Mouse (Mus musculus) hindbrain, embryonic 11.5 days (tissue): ENCODE data around the gene Ugt1a2. TPM values are rescaled to one million over a fixed set of nuclear protein-coding genes. Genes with fewer than 3 reads are reported as not detected.
"Not testable (repeated sequence)": the region's sequence is repeated elsewhere in the genome, so short reads cannot be mapped to it uniquely, and the experiment has no call there.

ENCODE experiments used
- ATAC-seq: fragments of 200-750 bp; cut with Nextera tagmentation; 2 replicates; pipeline ENCODE4 v1.8.0; 2017; ENCODE audit warnings: mild to moderate bottlenecking, moderate TSS enrichment, moderate library complexity; ENCODE audit not compliant: low FRiP score
- DNase-seq: peaks from one replicate; pipeline ENCODE4 v3.0.0-alpha.2; 2015; ENCODE audit warnings: low spot score
- H3K27ac ChIP-seq: fragments of 300-500 bp; sonication (generic); 2 replicates; pipeline ENCODE4 v1.5.1; 2014; ENCODE audit warnings: mild to moderate bottlenecking, low read depth, low read length
- H3K27me3 ChIP-seq: fragments of 300-500 bp; sonication (generic); 2 replicates; pipeline ENCODE4 v1.6.1; 2014; ENCODE audit warnings: mild to moderate bottlenecking, low read length, moderate library complexity, mixed read lengths; ENCODE audit not compliant: control insufficient read depth, insufficient read depth
- H3K36me3 ChIP-seq: fragments of 300-500 bp; sonication (generic); 2 replicates; pipeline ENCODE4 v1.6.1; 2014; ENCODE audit warnings: mild to moderate bottlenecking, low read length, moderate library complexity, mixed read lengths; ENCODE audit not compliant: control insufficient read depth, insufficient read depth
- H3K4me1 ChIP-seq: fragments of 300-500 bp; sonication (generic); replicated peaks from 2 replicates; pipeline ENCODE4 v1.6.1; 2014; ENCODE audit warnings: low read length, mixed read lengths; ENCODE audit not compliant: control insufficient read depth, insufficient read depth
- H3K4me2 ChIP-seq: fragments of 300-500 bp; sonication (generic); replicated peaks from 2 replicates; pipeline ENCODE4 v1.6.1; 2014; ENCODE audit warnings: mild to moderate bottlenecking, low read depth, low read length
- H3K4me3 ChIP-seq: fragments of 300-500 bp; sonication (generic); 2 replicates; pipeline ENCODE4 v1.5.1; 2014; ENCODE audit warnings: low read depth, low read length
- H3K9ac ChIP-seq: fragments of 300-500 bp; sonication (generic); 2 replicates; pipeline ENCODE4 v1.6.1; 2014; ENCODE audit warnings: low read depth, low read length
- H3K9me3 ChIP-seq: fragments of 300-500 bp; sonication (generic); 2 replicates; pipeline ENCODE4 v1.6.1; 2016; ENCODE audit warnings: low read length; ENCODE audit not compliant: control insufficient read depth
- WGBS: fragments of 180-500 bp; shearing (Covaris S2); extraction: QIAGEN DNeasy Blood & Tissue Kit; methylation state at CpG from one replicate; pipeline ENCODE4 v1.1.7; 2014; 5-methylcytosine and 5-hydroxymethylcytosine counted together
- polyA plus RNA-seq: library from polyadenylated mRNA; unstranded; fragments of >200 nt; fragmentation: Nextera tagmentation; extraction: Ambion mirVana; gene quantifications from 2 replicates; pipeline ENCODE4 v1.2.1, GENCODE M21; 2014

The Ugt1a2 gene
- not detected in 2 replicates for polyA plus RNA-seq

DNA sequence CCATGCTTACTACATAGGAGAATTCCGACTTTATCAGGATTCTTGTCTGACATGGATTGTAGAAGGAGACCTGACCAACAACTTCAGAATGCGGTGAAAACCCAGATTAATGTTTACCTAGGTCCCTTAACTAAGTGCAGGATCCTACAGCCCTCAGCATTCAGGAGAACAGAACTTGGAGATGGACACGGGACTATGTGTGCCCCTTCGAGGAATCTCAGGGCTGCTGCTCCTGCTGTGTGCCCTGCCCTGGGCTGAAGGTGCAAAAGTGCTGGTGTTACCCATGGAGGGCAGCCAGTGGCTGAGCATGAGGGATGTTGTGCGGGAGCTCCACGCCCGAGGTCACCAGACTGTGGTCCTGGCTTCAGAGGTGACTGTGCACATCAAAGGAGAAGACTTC lies at the start of gene Ugt1a2:
Gene Ugt1a2, plus strand, starts transcription at position 146 of the 400 bp plus-strand sequence.
- Histone ChIP-seq H3K36me3 (no peaks in the 10 kb centered on the region), H3K4me2 (no peak within 1 kb of the TSS), H3K27me3 (no peaks in the 10 kb centered on the region), H3K9ac (no peak within 1 kb of the TSS), H3K4me1 (no peaks in the 10 kb centered on the region), H3K9me3 (no peaks in the 10 kb centered on the region), H3K27ac (no peak within 1 kb of the TSS), H3K4me3 (no peak within 1 kb of the TSS)
- ATAC-seq = no peak
- 79% methylated on average over 7 of the region's 7 CpGs for WGBS
- DNase-seq = no peak

DNA sequence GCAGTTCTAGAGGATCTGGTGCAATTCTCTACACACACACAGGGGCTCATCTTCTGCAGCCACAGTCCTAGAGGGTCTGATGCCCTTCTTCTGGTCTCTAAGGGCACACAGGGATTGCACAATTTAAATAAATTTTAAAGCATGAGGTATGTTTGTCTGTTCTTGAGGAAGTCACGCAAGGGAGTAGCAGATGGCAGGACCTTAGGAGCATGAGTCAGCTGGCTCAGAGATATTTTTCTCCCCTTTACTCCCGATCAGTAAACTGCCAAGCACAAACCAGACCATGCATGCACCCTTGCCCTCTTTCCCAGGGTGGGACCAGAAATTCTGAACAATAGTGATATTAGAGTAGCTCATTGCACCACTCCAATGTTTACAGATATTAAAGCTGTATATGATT lies 42.0 kb upstream of the Ugt1a2 start:
- Histone ChIP-seq H3K36me3 (no peaks in the 10 kb centered on the region), H3K4me2 (no peak overlapping the region), H3K4me1 (no peaks in the 10 kb centered on the region), H3K9ac (no peak overlapping the region), H3K27ac (no peak overlapping the region), H3K9me3 (no peaks in the 10 kb centered on the region), H3K27me3 (no peaks in the 10 kb centered on the region), H3K4me3 (no peak overlapping the region)
- WGBS = 90% methylated on average over 2 of the region's 2 CpGs
- no peak for DNase-seq
- no peak for ATAC-seq

DNA sequence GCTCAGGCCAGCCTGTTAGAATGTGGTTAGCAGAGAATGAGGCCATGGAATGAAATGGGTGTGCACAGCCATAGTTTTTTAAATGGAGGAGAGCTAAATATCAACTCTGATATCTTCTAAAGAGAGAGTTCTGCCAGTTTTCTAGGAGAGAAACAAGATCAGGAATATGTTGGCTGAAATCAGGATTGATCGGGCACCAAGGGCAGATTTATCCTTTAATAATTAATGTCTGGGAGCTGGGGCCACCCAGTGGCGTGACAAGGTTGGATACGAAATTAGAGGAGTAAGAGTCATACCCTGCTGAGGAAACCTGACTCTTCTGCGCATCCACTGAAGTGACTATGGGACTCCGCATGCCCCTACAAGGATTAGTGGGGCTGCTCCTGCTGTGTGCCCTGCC lies 34.7 kb upstream of the Ugt1a2 start, which contains the start of gene Ugt1a5:
Gene Ugt1a5, plus strand, starts transcription at position 302 of the 400 bp plus-strand sequence.
- H3K4me3 ChIP-seq = no peak within 1 kb of the TSS
- WGBS = 78% methylated on average over 5 of the region's 5 CpGs

DNA sequence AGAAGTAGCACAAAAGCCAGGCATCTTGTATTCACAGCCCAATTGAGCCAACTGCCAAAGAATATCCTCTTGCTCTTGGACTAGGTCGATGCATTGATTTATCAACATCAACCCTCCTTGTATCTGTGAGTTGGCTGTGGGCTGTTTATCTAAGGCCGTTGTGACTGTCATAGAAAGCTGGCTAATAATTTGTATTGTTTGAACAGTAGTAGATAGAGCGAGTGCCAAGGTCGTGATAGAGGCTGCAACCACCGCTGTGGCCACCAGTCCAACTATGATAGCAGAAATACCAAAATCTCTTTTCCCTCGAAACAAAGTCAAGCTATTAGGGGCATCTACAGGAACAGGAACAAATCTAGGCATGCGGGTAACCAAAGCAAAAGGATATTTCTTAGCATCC lies 28.2 kb upstream of the Ugt1a2 start:
- not testable (repeated sequence) for H3K9me3 ChIP-seq, H3K4me1 ChIP-seq, ATAC-seq, DNase-seq, H3K27ac ChIP-seq, H3K27me3 ChIP-seq, H3K9ac ChIP-seq, H3K4me2 ChIP-seq, H3K4me3 ChIP-seq, H3K36me3 ChIP-seq
- 93% methylated on average over 5 of the region's 7 CpGs for WGBS

More for the DNA sequence above, 34.7 kb upstream of the Ugt1a2 start, which contains the start of gene Ugt1a5:
- no peak within 1 kb of the TSS for H3K9ac ChIP-seq
- H3K27ac ChIP-seq = no peak within 1 kb of the TSS
- ATAC-seq (no peak), DNase-seq (no peak)
- H3K4me1 ChIP-seq = no peaks in the 10 kb centered on the region
- H3K4me2 ChIP-seq = no peak within 1 kb of the TSS
- H3K9me3 ChIP-seq = no peaks in the 10 kb centered on the region
- no peaks in the 10 kb centered on the region for H3K27me3 ChIP-seq
- no peaks in the 10 kb centered on the region for H3K36me3 ChIP-seq

DNA sequence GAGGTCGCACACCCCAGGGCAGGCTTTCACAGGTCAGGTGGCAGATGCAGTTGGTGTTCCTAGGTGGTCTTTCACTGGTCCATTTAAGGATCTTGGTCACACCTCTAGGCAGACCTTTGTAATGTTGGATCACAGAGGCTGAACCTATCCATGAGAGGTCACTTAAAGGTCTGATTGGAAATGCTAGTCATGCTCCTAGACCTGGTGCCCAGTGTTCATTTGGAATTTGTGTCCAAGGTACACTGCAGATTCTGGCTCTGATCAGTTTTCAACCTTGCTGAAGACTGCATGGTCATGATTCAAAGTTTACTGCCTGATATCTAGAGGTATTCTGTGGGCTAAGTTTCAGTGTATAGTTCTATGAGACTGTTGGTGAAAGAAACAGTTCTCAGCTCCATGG lies 20.7 kb upstream of the Ugt1a2 start:
- no peak overlapping the region for H3K27ac ChIP-seq
- 69% methylated on average over 1 of the region's 1 CpGs for WGBS
- ATAC-seq (no peak), DNase-seq (no peak)
- no peaks in the 10 kb centered on the region; the same call in 1 of the 2 replicates for H3K9me3 ChIP-seq
- H3K4me3 ChIP-seq = no peak overlapping the region
- H3K9ac ChIP-seq = no peak overlapping the region
- no peaks in the 10 kb centered on the region for H3K27me3 ChIP-seq
- no peak overlapping the region for H3K4me2 ChIP-seq
- H3K36me3 ChIP-seq = no peaks in the 10 kb centered on the region
- no peaks in the 10 kb centered on the region for H3K4me1 ChIP-seq

DNA sequence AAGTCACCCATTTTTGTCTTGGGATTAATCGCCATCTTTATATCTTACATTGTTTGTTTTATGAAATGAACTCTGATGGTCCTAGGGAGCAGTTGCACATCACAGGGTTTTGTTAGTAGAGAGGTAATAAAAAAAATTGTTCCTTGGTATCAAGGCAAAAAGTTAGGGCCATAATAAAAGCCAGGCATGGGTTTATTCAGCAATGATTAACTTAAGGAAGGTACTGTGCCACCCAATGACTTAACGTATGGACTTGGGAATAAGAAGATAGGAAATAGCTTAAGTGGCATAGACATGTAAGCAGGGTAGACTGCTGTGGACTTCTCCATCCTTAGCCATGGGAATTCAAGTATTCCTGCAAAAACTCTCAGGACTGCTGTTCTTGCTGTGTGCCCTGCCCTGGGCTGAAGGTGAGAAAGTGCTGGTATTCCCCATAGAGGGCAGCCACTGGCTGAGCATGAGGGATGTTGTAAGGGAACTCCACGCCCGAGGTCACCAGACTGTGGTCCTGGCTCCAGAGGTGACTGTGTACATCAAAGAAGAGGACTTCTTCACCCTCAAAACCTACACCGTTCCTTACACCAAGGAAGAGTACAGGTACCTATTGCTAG lies 14.0 kb upstream of the Ugt1a2 start:
- ATAC-seq (no peak), DNase-seq (no peak)
- Histone ChIP-seq H3K4me1 (no peaks in the 10 kb centered on the region), H3K4me2 (no peak overlapping the region), H3K27me3 (no peaks in the 10 kb centered on the region), H3K9ac (no peak overlapping the region), H3K4me3 (no peak overlapping the region), H3K27ac (no peak overlapping the region), H3K36me3 (no peaks in the 10 kb centered on the region), H3K9me3 (no peaks in the 10 kb centered on the region)
- 83% methylated on average over 5 of the region's 5 CpGs for WGBS

DNA sequence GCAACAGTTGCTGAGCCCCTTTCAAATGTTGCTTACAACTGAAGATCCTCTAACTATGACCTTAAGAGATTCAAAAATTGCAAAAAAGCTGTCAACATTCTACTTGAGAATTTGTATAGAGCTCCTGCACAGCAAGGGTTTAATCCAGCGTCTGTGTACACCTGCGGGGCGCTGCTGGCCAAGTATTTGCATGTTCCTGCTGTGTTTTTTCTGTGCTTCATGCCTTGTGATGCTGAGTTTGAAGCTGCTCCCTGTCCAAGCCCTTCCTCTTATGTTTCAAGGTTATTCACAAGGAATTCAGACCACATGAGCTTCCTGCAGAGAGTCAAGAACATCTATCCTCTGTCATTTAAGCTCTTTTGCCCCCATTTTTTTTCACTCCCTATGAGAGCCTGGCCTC lies 8.3 kb upstream of the Ugt1a2 start:
- Histone ChIP-seq H3K27me3 (no peaks in the 10 kb centered on the region), H3K36me3 (no peaks in the 10 kb centered on the region), H3K4me3 (no peak overlapping the region), H3K4me1 (no peaks in the 10 kb centered on the region), H3K9ac (no peak overlapping the region), H3K9me3 (no peaks in the 10 kb centered on the region), H3K27ac (no peak overlapping the region), H3K4me2 (no peak overlapping the region)
- ATAC-seq (no peak), DNase-seq (no peak)
- WGBS = 67% methylated on average over 3 of the region's 3 CpGs

DNA sequence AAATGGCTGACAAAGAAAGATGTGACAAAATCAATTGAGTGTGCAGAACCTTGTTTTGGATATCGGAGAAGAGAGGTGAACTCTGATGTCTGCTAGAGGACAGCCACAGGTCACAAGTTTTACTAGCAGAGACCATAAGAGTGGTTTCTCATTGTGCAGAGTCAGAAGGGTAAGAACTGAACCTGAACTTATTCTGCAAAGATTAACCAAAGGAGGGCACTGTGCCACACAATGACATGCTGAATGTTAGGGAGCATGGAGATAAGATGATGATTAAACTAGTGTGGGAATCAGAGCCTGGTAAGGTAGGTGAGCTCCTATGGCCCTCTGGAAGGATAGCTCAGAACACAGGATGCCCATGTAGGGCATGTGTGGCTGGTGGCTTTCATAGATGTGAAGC lies 4.7 kb upstream of the Ugt1a2 start:
- DNase-seq = no peak
- no peak overlapping the region for H3K4me2 ChIP-seq
- no peaks in the 10 kb centered on the region for H3K4me1 ChIP-seq
- 79% methylated on average over 1 of the region's 1 CpGs for WGBS
- no peaks in the 10 kb centered on the region for H3K27me3 ChIP-seq
- no peak overlapping the region for H3K9ac ChIP-seq
- H3K9me3 ChIP-seq = no peaks in the 10 kb centered on the region
- ATAC-seq = no peak
- H3K36me3 ChIP-seq = no peaks in the 10 kb centered on the region
- H3K4me3 ChIP-seq = no peak overlapping the region
- no peak overlapping the region for H3K27ac ChIP-seq

DNA sequence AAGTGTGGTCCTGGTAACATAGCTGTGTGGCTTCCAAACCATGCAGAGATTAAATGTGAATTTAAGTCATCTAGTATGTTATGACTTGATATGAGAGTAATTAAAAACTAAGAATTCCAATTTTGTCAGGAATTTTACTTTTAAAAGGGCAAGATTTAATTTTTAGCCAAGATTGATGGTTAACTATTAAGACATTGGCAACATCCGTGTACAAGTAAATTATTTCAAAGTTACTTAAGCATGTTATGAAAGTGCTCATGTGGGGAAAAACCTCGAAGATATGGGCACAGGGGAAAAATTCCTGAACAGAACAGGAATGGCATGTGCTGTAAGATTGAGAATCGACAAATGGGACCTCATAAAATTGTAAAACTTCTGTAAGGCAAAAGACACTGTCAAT lies 3.0 kb upstream of the Ugt1a2 start:
- 76% methylated on average over 3 of the region's 3 CpGs for WGBS
- no peaks in the 10 kb centered on the region for H3K27me3 ChIP-seq
- no peaks in the 10 kb centered on the region for H3K9me3 ChIP-seq

More for the DNA sequence above, 3.0 kb upstream of the Ugt1a2 start:
- no peak overlapping the region for H3K4me2 ChIP-seq
- H3K4me3 ChIP-seq = no peak overlapping the region
- no peak overlapping the region for H3K27ac ChIP-seq
- DNase-seq (no peak), ATAC-seq (no peak)
- no peaks in the 10 kb centered on the region for H3K4me1 ChIP-seq
- H3K36me3 ChIP-seq = no peaks in the 10 kb centered on the region
- no peak overlapping the region for H3K9ac ChIP-seq
